Mouse (Mus musculus) liver, embryonic 14 days (tissue): ENCODE data around the gene Cnga1. TPM values are rescaled to one million over a fixed set of nuclear protein-coding genes. Genes with fewer than 3 reads are reported as not detected.

Experiments used
- polyA plus RNA-seq: library from polyadenylated mRNA; depleted of rRNA; stranded (reverse); fragments of >200 nt; gene quantifications from 2 replicates; pipeline ENCODE4 v1.2.3, GENCODE M21; 2012; rRNA removed

Cnga1 gene
- not detected in 2 replicates for polyA plus RNA-seq

DNA sequence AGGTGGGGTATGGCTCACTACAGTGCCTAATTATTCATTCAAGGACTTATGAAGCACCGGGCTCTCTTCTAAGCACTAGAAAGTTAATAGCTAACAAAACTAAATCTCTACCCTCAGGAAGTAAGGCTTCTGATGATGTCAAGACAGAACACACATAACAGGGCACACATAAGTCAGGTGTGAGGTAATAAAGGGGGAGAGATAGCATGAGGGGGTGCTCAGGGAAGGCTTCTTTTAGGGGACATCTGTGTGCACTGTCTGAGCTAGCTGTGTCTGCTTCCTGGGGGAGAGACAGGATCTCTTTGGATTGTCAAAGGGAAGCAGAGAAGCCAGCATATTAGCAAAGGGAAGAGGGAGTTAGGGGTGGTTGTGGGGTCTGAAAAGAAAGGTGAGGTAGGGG, at the start of gene Cnga1:
Gene Cnga1 (minus strand): TSS at position 101 of the 400 bp plus-strand sequence.

DNA sequence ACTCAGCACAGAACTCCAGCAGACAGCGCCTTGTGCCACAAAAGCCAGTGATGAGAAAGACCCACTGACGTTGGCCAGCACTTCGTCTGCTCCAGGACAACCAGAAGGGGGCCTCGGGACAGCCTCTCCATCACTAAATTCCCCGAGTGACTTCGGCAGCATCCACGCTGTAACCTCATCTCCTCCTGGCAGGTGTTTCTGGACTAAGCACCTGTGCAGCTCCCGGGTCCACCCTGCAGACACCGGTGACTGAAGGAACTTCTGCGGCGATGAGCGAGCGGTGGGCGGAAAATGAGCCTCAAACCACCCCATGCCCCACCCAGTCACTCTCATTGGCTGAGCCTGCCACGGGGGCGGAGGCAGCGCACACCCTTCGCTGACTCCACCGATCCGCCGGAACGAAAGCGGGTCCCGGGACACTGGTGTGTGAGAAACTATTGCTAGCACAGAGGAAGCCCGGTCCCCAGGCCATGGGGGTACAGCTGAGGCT, 3.4 kb upstream of the Cnga1 start, which contains the start of gene Nipal1:
Gene Nipal1 (plus strand): TSS at position 378 of the 490 bp plus-strand sequence.

DNA sequence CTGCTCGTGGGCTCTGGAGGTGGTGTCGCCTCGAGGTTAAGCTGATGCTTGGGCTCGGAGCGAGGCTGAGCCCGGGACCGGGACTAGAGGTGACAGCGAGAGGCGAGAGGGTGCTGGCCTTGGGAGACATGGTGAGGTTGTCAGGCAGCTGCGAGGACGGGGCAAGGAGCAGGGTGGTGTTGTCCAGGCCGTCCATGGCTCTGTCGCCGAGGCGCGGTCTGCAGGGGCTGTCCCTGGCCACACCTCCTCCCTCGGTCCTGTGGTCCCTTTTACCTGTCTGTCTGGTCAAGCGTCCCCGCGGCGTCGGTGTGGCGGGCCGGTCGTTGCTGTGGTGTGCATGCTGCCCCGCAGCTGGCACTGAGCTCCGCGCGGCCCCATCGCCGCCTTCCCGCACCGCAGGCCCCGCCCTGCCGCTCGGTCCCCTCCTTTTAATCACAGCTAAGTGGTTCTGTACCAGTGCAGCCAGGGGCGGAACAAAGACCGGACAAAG, 56.8 kb downstream of the Cnga1 start, which contains the start of gene Gm5868:
Gene Gm5868 (minus strand): TSS at position 360 of the 490 bp plus-strand sequence.

DNA sequence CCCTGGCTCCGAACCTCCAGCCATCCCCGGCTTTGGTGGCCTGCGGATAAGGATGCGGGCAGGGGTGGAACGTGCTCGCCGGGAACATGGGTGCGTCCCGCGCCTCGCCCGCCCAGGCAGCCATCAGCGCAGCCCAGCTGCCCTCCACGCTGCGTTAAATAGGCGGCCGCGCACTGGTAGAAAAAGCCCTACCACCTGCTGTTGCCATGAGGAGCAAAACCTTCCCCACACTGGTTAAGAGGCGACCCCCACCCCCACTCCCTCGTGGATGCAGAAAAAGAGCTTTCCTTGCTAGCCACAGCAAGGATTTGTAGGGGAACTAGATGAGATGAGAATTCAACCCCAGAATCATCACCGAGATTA, 63.1 kb downstream of the Cnga1 start, which contains the start of gene Zar1:
Gene Zar1 (minus strand): TSS at position 285 of the 363 bp plus-strand sequence.

DNA sequence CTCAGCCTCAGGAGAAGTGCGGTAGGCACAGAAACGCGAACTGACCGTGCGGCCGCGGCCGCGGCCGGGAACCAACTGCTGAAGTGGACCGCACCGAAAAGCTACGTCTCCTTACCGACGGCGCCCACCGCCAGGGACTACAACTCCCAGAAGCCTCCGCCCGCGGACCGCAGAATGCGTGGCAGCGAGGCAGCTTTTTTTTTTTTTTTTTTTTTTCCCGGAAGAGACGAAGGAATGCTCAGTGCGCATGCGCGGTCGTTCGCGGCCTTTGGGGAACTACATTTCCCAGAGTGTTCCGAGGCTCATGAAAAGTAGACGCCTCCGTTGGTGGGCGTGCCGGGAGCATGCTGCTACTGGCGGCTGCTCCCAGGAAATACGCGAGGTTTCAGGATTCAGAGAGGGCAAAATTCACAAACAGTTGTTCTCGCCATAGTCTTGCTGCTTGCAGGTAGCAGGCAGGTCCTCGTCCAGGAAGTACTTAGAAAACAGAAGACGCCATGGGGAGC, 84.5 kb downstream of the Cnga1 start, which contains the start of gene Nfxl1:
Gene Nfxl1 (minus strand): TSS at position 141 of the 506 bp plus-strand sequence.

Other genes with a start within 250 kb of the Cnga1 start
- 0.05 and 0.19 TPM in 2 replicates for gene Corin, start 139.8 kb downstream of the Cnga1 start, polyA plus RNA-seq
- gene Nfxl1, start 84.6 kb downstream of the Cnga1 start, polyA plus RNA-seq = 6.8 and 8.7 TPM in 2 replicates
- gene Zar1, start 63.0 kb downstream of the Cnga1 start, polyA plus RNA-seq = not detected in 2 replicates
- not detected in 2 replicates for gene Gm5868, start 56.7 kb downstream of the Cnga1 start, polyA plus RNA-seq
- 1.7 and 2.2 TPM in 2 replicates for gene Nipal1, start 3.5 kb upstream of the Cnga1 start, polyA plus RNA-seq
- 0.02 and 0.06 TPM in 2 replicates for gene Txk, start 108.5 kb upstream of the Cnga1 start, polyA plus RNA-seq
- gene Tec, start 224.2 kb upstream of the Cnga1 start, polyA plus RNA-seq = 2.1 and 2.5 TPM in 2 replicates